Mouse (Mus musculus) liver, adult 2 months (tissue): ENCODE results near the gene BC024978. TPM values are rescaled to one million over a fixed set of nuclear protein-coding genes. Genes with fewer than 3 reads are reported as not detected.

Experiments
- DNase-seq: peaks from one replicate; pipeline ENCODE4 v3.0.0-alpha.2; 2011; ENCODE audit warnings: low read depth, low spot score; ENCODE audit errors: extremely low read depth
- H3K27ac ChIP-seq: fragments of 200-500 bp; replicated peaks from 2 replicates; pipeline ENCODE4 v1.5.1; 2012; ENCODE audit warnings: low read depth, mild to moderate bottlenecking, control low read depth, inconsistent platforms, low read length; ENCODE audit not compliant: insufficient read depth
- H3K27me3 ChIP-seq: fragments of 200-500 bp; 2 replicates; pipeline ENCODE4 v1.6.1; 2012; ENCODE audit warnings: mild to moderate bottlenecking, moderate library complexity, low read length, inconsistent platforms; ENCODE audit not compliant: control insufficient read depth, insufficient read depth
- H3K36me3 ChIP-seq: fragments of 200-500 bp; 2 replicates; pipeline ENCODE4 v1.6.1; 2012; ENCODE audit warnings: low read length, inconsistent platforms; ENCODE audit not compliant: control insufficient read depth, insufficient read depth
- H3K4me1 ChIP-seq: fragments of 200-500 bp; 2 replicates; pipeline ENCODE4 v1.6.1; 2011; ENCODE audit warnings: low read length; ENCODE audit not compliant: control insufficient read depth, insufficient read depth
- H3K4me3 ChIP-seq: fragments of 200-500 bp; 2 replicates; pipeline ENCODE4 v1.5.1; 2011; ENCODE audit warnings: low read depth, mild to moderate bottlenecking, control low read depth, low read length, moderate library complexity; ENCODE audit not compliant: insufficient read depth
- H3K79me2 ChIP-seq: fragments of 200-500 bp; 2 replicates; pipeline ENCODE4 v1.6.1; 2012; ENCODE audit warnings: inconsistent platforms, mild to moderate bottlenecking, low read length, moderate library complexity; ENCODE audit not compliant: control insufficient read depth, insufficient read depth
- H3K9ac ChIP-seq: fragments of 200-500 bp; 2 replicates; pipeline ENCODE4 v1.6.1; 2012; ENCODE audit warnings: low read depth, mild to moderate bottlenecking, control low read depth, inconsistent platforms, low read length
- CTCF ChIP-seq: fragments of 200-500 bp; IDR thresholded peaks from 2 replicates; pipeline ENCODE4 v1.5.1; 2011; ENCODE audit warnings: low read depth, low read length, control low read depth
- POLR2A ChIP-seq: fragments of 200-500 bp; IDR thresholded peaks from 2 replicates; pipeline ENCODE4 v1.6.1; 2011; ENCODE audit warnings: low read length, control low read depth; ENCODE audit not compliant: insufficient read depth; ENCODE audit errors: extremely low read depth
- WGBS: fragments of 180-500 bp; shearing (Covaris S2); methylation state at CpG from one replicate; pipeline ENCODE4 v1.1.7; 2018; 5-methylcytosine and 5-hydroxymethylcytosine counted together
- polyA plus RNA-seq: library from polyadenylated mRNA; depleted of rRNA; stranded (reverse); fragments of >200 nt; gene quantifications from 2 replicates; pipeline ENCODE4 v1.2.3, GENCODE M21; 2012
- total RNA-seq: library from RNA; depleted of rRNA; stranded (reverse); fragments of >200 nt; gene quantifications from 2 replicates; pipeline ENCODE4 v1.2.3, GENCODE M21; 2014

BC024978 gene
- total and polyA plus RNA-seq, 2 experiments, result 3.9 to 13.8 TPM

DNA sequence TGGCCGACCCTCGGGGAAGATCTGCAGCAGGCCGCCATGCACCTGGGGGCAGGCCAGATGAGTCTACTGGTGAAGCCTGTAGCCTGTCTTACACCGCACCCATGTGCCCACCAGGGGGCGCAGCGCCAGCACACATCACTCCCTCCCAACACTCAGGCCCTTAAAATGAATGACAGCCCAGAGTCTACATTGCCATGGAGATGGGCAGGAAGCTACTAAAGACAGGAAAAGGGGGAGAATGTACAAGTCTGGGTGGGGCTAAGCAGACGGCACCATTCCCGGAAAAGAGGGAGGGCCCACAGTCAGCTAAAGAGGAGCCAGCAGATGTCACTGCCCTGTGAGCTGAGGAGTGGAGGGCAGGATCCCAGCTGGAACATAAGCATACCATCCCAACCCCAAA is 35.7 kb upstream of the BC024978 start:
- peaks cover 24% of the 10 kb centered on the region for H3K4me1 ChIP-seq
- peaks cover 2% of the 10 kb centered on the region; the same call in 1 of the 2 replicates for H3K79me2 ChIP-seq
- no peak overlapping the region for H3K4me3 ChIP-seq
- 14% methylated on average over 8 of the region's 8 CpGs for WGBS
- H3K27ac ChIP-seq, result no peak overlapping the region
- DNase-seq, result peak; percentile 65
- TF ChIP-seq CTCF (peak; percentile 97), POLR2A (no peak)
- H3K9ac ChIP-seq, result no peak overlapping the region
- H3K36me3 ChIP-seq, result peaks cover 10% of the 10 kb centered on the region; the same call in 1 of the 2 replicates
- no peaks in the 10 kb centered on the region for H3K27me3 ChIP-seq

GRCm38 (mm10) chr7:27160921-27161320 is 34.7 kb upstream of the BC024978 start:
- 84% methylated on average over 3 of the region's 3 CpGs for WGBS
- DNase-seq, result no peak
- no peak overlapping the region for H3K27ac ChIP-seq
- H3K36me3 ChIP-seq, result peaks cover 10% of the 10 kb centered on the region; the same call in 1 of the 2 replicates
- TF ChIP-seq POLR2A, result no peak
- no peak overlapping the region for H3K4me3 ChIP-seq
- H3K79me2 ChIP-seq, result peaks cover 4% of the 10 kb centered on the region; the same call in 1 of the 2 replicates
- H3K4me1 ChIP-seq, result peaks cover 26% of the 10 kb centered on the region
- H3K9ac ChIP-seq, result no peak overlapping the region
- H3K27me3 ChIP-seq, result no peaks in the 10 kb centered on the region

DNA sequence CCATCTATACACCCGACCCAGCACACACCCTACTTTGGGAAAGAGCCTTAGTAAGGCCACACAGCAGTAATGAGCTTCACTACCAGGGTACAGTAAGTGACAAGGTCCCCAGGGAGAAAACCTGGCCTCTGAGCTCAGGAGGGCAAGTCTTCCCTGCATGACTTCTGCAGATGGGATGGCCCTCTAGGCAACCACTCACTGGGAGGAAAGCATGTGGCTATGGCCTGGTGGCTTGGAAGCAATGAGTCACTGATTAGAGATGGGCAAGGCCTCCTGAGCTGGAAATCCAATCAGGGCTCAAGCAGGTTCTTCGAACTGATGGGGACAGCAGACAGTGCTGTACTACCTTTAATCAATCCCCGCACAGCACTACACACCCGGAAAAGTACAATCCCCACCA is 33.8 kb upstream of the BC024978 start:
- Histone ChIP-seq H3K27me3 (no peaks in the 10 kb centered on the region), H3K27ac (no peak overlapping the region), H3K79me2 (peaks cover 4% of the 10 kb centered on the region; the same call in 1 of the 2 replicates), H3K36me3 (peaks cover 10% of the 10 kb centered on the region; the same call in 1 of the 2 replicates), H3K9ac (no peak overlapping the region), H3K4me3 (no peak overlapping the region), H3K4me1 (peaks cover 26% of the 10 kb centered on the region)
- TF ChIP-seq CTCF (no peak), POLR2A (no peak)
- DNase-seq, result no peak
- WGBS, result 66% methylated on average over 4 of the region's 4 CpGs

DNA sequence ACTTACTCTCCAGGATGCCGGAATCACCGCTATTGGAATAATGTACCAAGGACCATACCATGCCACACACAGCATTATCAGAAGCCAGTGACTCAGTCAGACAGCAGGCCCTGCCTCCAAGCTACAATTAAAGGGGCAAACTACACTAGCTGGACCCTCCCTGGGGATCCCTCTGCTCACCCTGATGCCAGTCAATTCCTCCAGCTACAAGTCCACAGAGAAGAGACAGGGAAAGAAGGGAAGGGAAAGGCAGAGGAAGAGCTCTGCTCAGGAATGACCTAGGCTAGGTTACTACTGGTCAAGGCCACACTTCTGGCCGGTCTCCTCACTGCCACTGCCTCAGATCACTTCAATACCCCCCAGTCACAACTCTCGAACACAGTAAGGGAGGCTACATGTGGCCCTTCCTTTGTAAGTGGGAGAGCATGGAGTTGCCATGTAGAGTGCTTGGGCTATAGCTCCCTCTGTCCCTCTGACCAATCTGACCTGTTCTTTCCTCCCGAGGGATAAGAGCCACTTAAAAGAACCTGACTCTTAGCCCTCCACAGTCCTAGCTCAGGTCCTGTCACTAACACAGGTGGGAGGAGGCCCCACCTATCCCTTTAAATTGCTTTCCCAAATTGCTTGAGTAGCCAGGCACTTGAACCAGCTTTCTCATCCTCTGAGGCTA is 32.7 kb upstream of the BC024978 start:
- no peak for DNase-seq
- Histone ChIP-seq H3K27me3 (no peaks in the 10 kb centered on the region), H3K9ac (peak overlapping the region; percentile 11; the same call in 1 of the 2 replicates), H3K4me1 (peaks cover 32% of the 10 kb centered on the region), H3K4me3 (no peak overlapping the region), H3K27ac (no peak overlapping the region), H3K36me3 (peaks cover 10% of the 10 kb centered on the region; the same call in 1 of the 2 replicates), H3K79me2 (peaks cover 4% of the 10 kb centered on the region; the same call in 1 of the 2 replicates)
- TF ChIP-seq CTCF (no peak), POLR2A (no peak)
- 48% methylated on average over 5 of the region's 5 CpGs for WGBS

GRCm38 (mm10) chr7:27163450-27163805 is 32.2 kb upstream of the BC024978 start:
- Histone ChIP-seq H3K79me2 (peaks cover 4% of the 10 kb centered on the region; the same call in 1 of the 2 replicates), H3K27ac (no peak overlapping the region), H3K4me3 (no peak overlapping the region), H3K36me3 (peaks cover 6% of the 10 kb centered on the region; the same call in 1 of the 2 replicates), H3K27me3 (no peaks in the 10 kb centered on the region), H3K9ac (peak overlapping the region; percentile 6; the same call in 1 of the 2 replicates), H3K4me1 (peaks cover 34% of the 10 kb centered on the region)
- TF ChIP-seq CTCF (no peak), POLR2A (no peak)
- DNase-seq, result no peak
- WGBS, result 57% methylated on average over 5 of the region's 5 CpGs
